Mouse (Mus musculus) intestine, postnatal 0 days (tissue): ENCODE measurements around the gene 4930562C15Rik. TPM values are rescaled to one million over a fixed set of nuclear protein-coding genes. Genes with fewer than 3 reads are reported as not detected.

Source experiments
- ATAC-seq: fragments of 200-750 bp; cut with Nextera tagmentation; 2 replicates; pipeline ENCODE4 v1.8.0; 2017; ENCODE audit warnings: mild to moderate bottlenecking, moderate TSS enrichment, moderate library complexity
- H3K27ac ChIP-seq: fragments of 300-500 bp; sonication (generic); 2 replicates; pipeline ENCODE4 v1.5.1; 2014; ENCODE audit warnings: mild to moderate bottlenecking, low read depth, low read length, moderate library complexity
- H3K27me3 ChIP-seq: fragments of 300-500 bp; sonication (generic); replicated peaks from 2 replicates; pipeline ENCODE4 v1.6.1; 2014; ENCODE audit warnings: low read length, mixed read lengths; ENCODE audit not compliant: control insufficient read depth, insufficient read depth
- H3K36me3 ChIP-seq: fragments of 300-500 bp; sonication (generic); 2 replicates; pipeline ENCODE4 v1.6.1; 2014; ENCODE audit warnings: mild to moderate bottlenecking, moderate library complexity; ENCODE audit not compliant: control insufficient read depth, insufficient read depth
- H3K4me1 ChIP-seq: fragments of 300-500 bp; sonication (generic); replicated peaks from 2 replicates; pipeline ENCODE4 v1.6.1; 2014; ENCODE audit warnings: antibody characterized with exemption, low read length, mixed read lengths; ENCODE audit not compliant: control insufficient read depth, insufficient read depth
- H3K4me2 ChIP-seq: fragments of 300-500 bp; sonication (generic); replicated peaks from 2 replicates; pipeline ENCODE4 v1.6.1; 2014; ENCODE audit warnings: low read depth, mild to moderate bottlenecking, moderate library complexity
- H3K4me3 ChIP-seq: fragments of 300-500 bp; sonication (generic); 2 replicates; pipeline ENCODE4 v1.5.1; 2014; ENCODE audit warnings: low read depth, low read length
- H3K9ac ChIP-seq: fragments of 300-500 bp; sonication (generic); 2 replicates; pipeline ENCODE4 v1.6.1; 2014; ENCODE audit warnings: mild to moderate bottlenecking, low read depth, low read length
- H3K9me3 ChIP-seq: fragments of 300-500 bp; sonication (generic); 2 replicates; pipeline ENCODE4 v1.6.1; 2016; ENCODE audit warnings: mixed run types; ENCODE audit not compliant: control insufficient read depth
- CTCF ChIP-seq: sonication (generic); IDR thresholded peaks from 2 replicates; pipeline ENCODE4 v1.5.1; 2016; ENCODE audit warnings: low read depth, mild to moderate bottlenecking, control low read depth, antibody characterized with exemption, moderate library complexity
- WGBS: fragments of 180-500 bp; shearing (Covaris S2); extraction: QIAGEN DNeasy Blood & Tissue Kit; methylation state at CpG from one replicate; pipeline ENCODE4 v1.1.7; 2014; 5-methylcytosine and 5-hydroxymethylcytosine counted together
- polyA plus RNA-seq: library from polyadenylated mRNA; unstranded; fragments of >200 nt; fragmentation: Nextera tagmentation; extraction: Ambion mirVana; gene quantifications from 2 replicates; pipeline ENCODE4 v1.2.1, GENCODE M21; 2015

Gene 4930562C15Rik
- polyA plus RNA-seq, 1 experiment from 2014 or later: not detected

DNA sequence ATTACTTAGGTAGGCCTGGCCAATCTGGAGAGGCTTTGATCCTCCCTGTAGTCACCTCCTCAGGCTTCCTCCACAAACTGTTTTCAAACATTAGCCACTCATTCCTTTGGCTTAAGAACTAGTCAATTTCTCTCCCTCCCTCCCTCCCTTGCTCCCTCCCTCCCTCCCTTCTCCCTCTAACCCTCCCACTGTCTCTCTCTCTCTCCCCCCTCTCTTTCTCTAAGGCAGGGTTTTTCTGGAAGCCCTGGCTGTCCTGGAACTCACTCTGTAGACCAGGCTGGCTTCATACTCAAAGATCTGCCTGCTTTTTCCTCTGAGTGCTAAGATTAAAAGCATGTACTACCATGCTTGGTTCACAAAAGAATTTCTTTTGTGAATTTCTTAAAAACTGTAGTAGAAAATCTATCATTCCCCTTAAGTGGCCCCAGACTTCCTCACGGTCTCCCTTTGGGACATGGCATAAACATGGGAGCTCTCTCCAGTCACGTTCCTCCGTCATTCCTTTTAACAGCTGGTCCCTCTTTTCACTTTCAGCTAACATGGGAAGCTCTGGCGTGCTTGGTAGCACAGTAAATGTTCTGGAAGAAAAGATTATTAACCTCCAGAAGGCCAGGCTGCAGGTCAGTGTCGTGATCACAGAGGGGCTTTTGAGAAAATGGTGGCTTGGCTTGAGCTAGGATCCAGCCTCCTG lies 15.9 kb downstream of the 4930562C15Rik start:
- 52% methylated on average over 5 of the region's 5 CpGs for WGBS
- Histone ChIP-seq H3K4me3 (no peak overlapping the region), H3K4me1 (no peaks in the 10 kb centered on the region), H3K9ac (no peak overlapping the region), H3K9me3 (no peaks in the 10 kb centered on the region), H3K36me3 (no peaks in the 10 kb centered on the region), H3K27ac (no peak overlapping the region; the same call in 1 of the 2 replicates), H3K27me3 (no peaks in the 10 kb centered on the region), H3K4me2 (no peak overlapping the region)
- no peak for TF ChIP-seq CTCF
- ATAC-seq: no peak

DNA sequence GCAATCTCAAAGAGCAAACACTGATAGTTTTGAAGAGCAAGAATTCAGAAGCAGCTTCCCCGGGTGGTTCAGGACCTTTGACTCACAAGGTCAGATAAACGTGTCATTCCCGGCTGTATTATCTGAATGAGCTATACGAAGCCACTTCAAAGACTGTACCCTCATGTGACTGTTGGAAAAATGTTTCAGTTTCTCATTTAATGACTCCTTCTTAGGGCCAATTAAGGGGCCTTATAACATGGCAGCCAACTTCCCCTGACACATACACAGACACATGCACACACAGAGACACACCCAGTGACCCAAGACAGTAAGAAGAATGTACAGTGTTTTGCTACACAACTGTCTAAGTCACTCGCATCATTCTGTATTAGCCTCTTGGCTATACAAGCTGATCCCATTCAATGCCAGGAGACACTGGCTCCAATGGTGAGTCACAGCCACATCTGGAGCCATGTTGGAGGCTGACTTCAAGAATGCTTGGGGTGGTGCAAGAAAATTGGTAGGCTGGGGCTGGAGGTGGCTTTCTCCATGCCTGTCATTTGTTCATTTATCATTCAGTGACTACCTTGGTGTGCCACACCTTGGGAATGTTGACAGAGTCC lies 19.9 kb downstream of the 4930562C15Rik start:
- Histone ChIP-seq H3K9me3 (no peaks in the 10 kb centered on the region), H3K27me3 (no peaks in the 10 kb centered on the region), H3K36me3 (no peaks in the 10 kb centered on the region), H3K9ac (no peak overlapping the region), H3K4me2 (no peak overlapping the region), H3K4me1 (no peaks in the 10 kb centered on the region), H3K27ac (0 out of 2 replicates have a peak overlapping the region, but pooled peaks have one; percentile 4), H3K4me3 (no peak overlapping the region)
- WGBS: 34% methylated on average over 5 of the region's 5 CpGs
- ATAC-seq: peak; percentile 69
- no peak for TF ChIP-seq CTCF

DNA sequence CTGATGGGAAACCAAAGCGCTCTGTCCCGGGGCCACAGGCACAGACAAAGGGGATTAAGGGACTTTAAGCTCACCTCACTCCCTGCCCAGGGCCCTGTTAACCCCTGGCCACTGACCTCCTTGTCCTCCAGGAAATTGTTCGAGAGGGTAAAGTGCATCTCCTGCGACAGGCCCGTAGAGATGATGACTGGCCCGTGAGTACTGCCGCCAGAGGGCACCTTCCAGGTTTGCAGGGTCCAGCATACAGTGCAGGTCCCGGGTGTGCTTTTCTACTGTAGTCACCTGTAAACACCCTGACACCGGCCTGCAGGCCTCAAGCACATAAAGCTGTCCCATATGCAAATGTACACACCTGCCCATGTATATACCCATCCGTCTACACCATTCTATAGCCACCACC lies 26.2 kb downstream of the 4930562C15Rik start:
- H3K36me3 ChIP-seq: no peaks in the 10 kb centered on the region
- peak; percentile 66 for TF ChIP-seq CTCF
- no peak overlapping the region for H3K9ac ChIP-seq
- no peak overlapping the region for H3K4me2 ChIP-seq
- H3K9me3 ChIP-seq: no peaks in the 10 kb centered on the region
- no peak overlapping the region for H3K4me3 ChIP-seq
- peak; percentile 49 for ATAC-seq
- 44% methylated on average over 10 of the region's 10 CpGs for WGBS
- H3K4me1 ChIP-seq: no peaks in the 10 kb centered on the region
- H3K27me3 ChIP-seq: no peaks in the 10 kb centered on the region
- no peak overlapping the region for H3K27ac ChIP-seq

DNA sequence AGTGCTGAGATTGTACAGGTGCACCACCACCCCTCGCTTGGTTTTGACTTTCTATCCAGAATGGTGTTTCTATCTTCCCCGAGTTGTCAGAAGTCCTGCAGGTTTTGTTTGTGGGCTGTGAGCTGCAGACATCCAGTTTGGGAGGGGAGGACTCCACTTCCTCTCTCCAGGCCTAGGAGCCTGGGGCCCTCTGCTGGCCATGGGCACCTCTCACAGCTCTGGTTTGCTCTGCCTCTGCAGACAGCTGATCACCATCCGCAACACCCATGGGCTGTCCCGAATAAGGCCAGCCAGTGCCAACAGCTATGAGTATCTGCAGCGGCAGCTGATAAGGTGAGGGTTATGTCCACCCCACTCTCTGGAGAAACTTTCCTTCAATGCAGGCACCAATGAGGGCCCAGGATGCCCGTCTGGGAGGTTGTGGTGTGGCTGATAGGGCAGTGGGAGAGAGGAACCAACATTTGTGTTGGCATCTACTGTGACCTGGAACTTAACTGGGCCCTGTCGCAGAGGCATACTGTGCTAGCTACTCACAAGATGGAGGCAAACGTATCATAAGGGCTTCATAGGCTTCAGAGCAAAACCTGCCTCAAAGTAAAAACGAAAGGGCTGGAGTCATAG lies 27.8 kb downstream of the 4930562C15Rik start:
- peak; percentile 50 for ATAC-seq
- Histone ChIP-seq H3K36me3 (no peaks in the 10 kb centered on the region), H3K4me1 (no peaks in the 10 kb centered on the region), H3K4me3 (no peak overlapping the region), H3K27ac (no peak overlapping the region), H3K9me3 (no peaks in the 10 kb centered on the region), H3K4me2 (no peak overlapping the region), H3K9ac (no peak overlapping the region), H3K27me3 (no peaks in the 10 kb centered on the region)
- whole genome bisulfite sequencing: 45% methylated on average over 9 of the region's 9 CpGs
- TF ChIP-seq CTCF: peak; percentile 93

DNA sequence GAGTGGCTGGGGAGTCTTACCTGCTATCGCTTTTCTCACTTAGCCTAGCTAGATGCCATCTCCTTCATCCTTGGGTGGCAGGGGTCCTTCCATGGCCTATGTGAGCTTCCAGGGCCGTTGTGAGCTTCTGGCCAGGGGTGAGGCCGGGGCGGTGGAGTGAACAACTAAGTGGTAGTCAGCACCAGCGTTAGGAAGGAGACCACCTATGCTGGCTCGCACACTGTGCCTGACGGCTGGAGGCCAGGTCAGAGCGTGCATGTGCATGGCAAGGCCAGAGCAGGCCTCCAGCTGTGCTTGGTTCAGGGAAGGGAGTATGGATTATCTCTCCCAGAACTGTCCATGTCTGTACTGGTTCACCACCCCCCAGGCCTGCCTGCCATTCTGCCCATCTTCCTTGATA lies 28.5 kb downstream of the 4930562C15Rik start:
- Histone ChIP-seq H3K4me3 (no peak overlapping the region), H3K4me2 (no peak overlapping the region), H3K27me3 (no peaks in the 10 kb centered on the region), H3K36me3 (no peaks in the 10 kb centered on the region), H3K4me1 (no peaks in the 10 kb centered on the region), H3K27ac (no peak overlapping the region), H3K9ac (no peak overlapping the region), H3K9me3 (no peaks in the 10 kb centered on the region)
- no peak for ATAC-seq
- WGBS: 80% methylated on average over 8 of the region's 8 CpGs
- TF ChIP-seq CTCF: no peak

DNA sequence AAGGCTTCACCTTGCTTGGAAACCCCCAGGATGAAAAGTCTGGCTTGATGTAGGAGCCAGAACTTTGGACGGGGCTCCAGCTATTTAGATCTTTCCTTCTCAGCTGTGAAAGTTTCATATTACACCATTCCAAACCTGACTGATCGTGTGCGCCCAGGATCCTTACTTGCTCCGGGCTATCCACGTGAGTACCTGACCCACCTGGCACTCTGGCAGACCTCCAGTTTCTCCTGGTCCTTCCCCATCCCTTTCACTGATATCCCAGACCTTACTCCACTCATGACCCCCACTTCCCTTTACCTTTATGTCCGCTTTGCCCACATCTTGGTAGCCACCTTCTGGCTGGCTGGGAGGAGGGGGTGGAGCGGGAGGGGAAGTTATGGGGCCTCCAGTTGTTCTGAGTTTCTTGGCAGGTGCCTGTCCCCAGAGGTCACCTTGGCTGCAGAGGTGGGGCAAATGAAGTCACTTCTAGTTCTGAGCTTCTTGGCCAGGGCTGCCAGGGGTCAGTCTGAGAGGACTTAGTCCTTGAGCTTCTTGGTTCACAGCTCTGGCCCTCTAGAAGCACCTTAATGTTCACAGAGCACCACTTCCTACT lies 31.0 kb downstream of the 4930562C15Rik start:
- TF ChIP-seq CTCF: no peak
- H3K4me3 ChIP-seq: no peak overlapping the region
- no peak overlapping the region for H3K27ac ChIP-seq
- peaks cover 17% of the 10 kb centered on the region; the same call in 1 of the 2 replicates for H3K36me3 ChIP-seq
- no peaks in the 10 kb centered on the region for H3K9me3 ChIP-seq
- WGBS: 61% methylated on average over 7 of the region's 7 CpGs
- H3K27me3 ChIP-seq: no peaks in the 10 kb centered on the region
- no peak overlapping the region for H3K9ac ChIP-seq
- H3K4me1 ChIP-seq: no peaks in the 10 kb centered on the region
- ATAC-seq: no peak
- no peak overlapping the region for H3K4me2 ChIP-seq
